Mouse (Mus musculus): ENCODE data around the gene Rasa2.
"Not testable (repeated sequence)": the region's sequence is repeated elsewhere in the genome, so short reads cannot be mapped to it uniquely, and the experiment has no call there.

Rasa2 gene

GRCm38 (mm10) chr9:96529961-96530673, 101.3 kb downstream of the Rasa2 start:
- no peak for DNase-seq (ENCODE audit: low spot score)

GRCm38 (mm10) chr9:96526011-96526410, 105.4 kb downstream of the Rasa2 start:
- no peak for DNase-seq (ENCODE audit: low spot score)

GRCm38 (mm10) chr9:96524972-96525506, 106.4 kb downstream of the Rasa2 start, which contains the start of gene Gm28729:
Gene Gm28729 (minus strand): TSS chr9:96525264.
- DNase-seq (ENCODE audit: low spot score): no peak

GRCm38 (mm10) chr9:96523148-96523547, 108.3 kb downstream of the Rasa2 start:
- no peak for DNase-seq (ENCODE audit: low spot score)

GRCm38 (mm10) chr9:96521574-96521973, 109.8 kb downstream of the Rasa2 start:
- DNase-seq (ENCODE audit: low spot score): not testable (repeated sequence)

- no peak for DNase-seq (ENCODE audit: low spot score)
These were observed 114.0 kb downstream of the Rasa2 start for GRCm38 (mm10) chr9:96517429-96517828.

GRCm38 (mm10) chr9:96516806-96517205, 114.6 kb downstream of the Rasa2 start:
- DNase-seq (ENCODE audit: low spot score): no peak

GRCm38 (mm10) chr9:96515737-96516136, 115.7 kb downstream of the Rasa2 start:
- DNase-seq (ENCODE audit: low spot score): no peak

- DNase-seq (ENCODE audit: low spot score): peak; percentile 34
These were observed 117.1 kb downstream of the Rasa2 start for GRCm38 (mm10) chr9:96514278-96514677.

GRCm38 (mm10) chr9:96506011-96506498, 125.4 kb downstream of the Rasa2 start:
- DNase-seq (ENCODE audit: low spot score): no peak

GRCm38 (mm10) chr9:96505156-96505555, 126.3 kb downstream of the Rasa2 start:
- no peak for DNase-seq (ENCODE audit: low spot score)

- DNase-seq (ENCODE audit: low spot score): no peak
These were observed 127.1 kb downstream of the Rasa2 start for GRCm38 (mm10) chr9:96504116-96504895.

GRCm38 (mm10) chr9:96502856-96503610, 128.4 kb downstream of the Rasa2 start:
- DNase-seq (ENCODE audit: low spot score): no peak

GRCm38 (mm10) chr9:96501217-96501616, 130.2 kb downstream of the Rasa2 start:
- DNase-seq (ENCODE audit: low spot score): no peak

GRCm38 (mm10) chr9:96493212-96493611, 138.2 kb downstream of the Rasa2 start:
- DNase-seq (ENCODE audit: low spot score): no peak

GRCm38 (mm10) chr9:96491810-96492209, 139.6 kb downstream of the Rasa2 start:
- peak; percentile 49 for DNase-seq (ENCODE audit: low spot score)

Measured in c-Kit-positive CD71-positive TER-119-positive erythroid progenitor cells, embryonic 14.5 days (primary cell).